Mouse (Mus musculus) heart, embryonic 12.5 days (tissue): ENCODE data around the gene Spop. TPM values are rescaled to one million over a fixed set of nuclear protein-coding genes. Genes with fewer than 3 reads are reported as not detected.
"Not testable (repeated sequence)": the region's sequence is repeated elsewhere in the genome, so short reads cannot be mapped to it uniquely, and the experiment has no call there.

Source experiments
- ATAC-seq: fragments of 200-750 bp; cut with Nextera tagmentation; 2 replicates; pipeline ENCODE4 v1.8.0; 2017; ENCODE audit warnings: moderate TSS enrichment, moderate library complexity; ENCODE audit not compliant: insufficient number of reproducible peaks, low FRiP score
- H3K27ac ChIP-seq: fragments of 300-500 bp; sonication (generic); 2 replicates; pipeline ENCODE4 v1.5.1; 2016; ENCODE audit warnings: mild to moderate bottlenecking, moderate library complexity; ENCODE audit not compliant: poor library complexity, severe bottlenecking
- H3K27me3 ChIP-seq: fragments of 300-500 bp; sonication (generic); replicated peaks from 2 replicates; pipeline ENCODE4 v1.6.1; 2016; ENCODE audit warnings: mild to moderate bottlenecking, moderate library complexity
- H3K36me3 ChIP-seq: fragments of 300-500 bp; sonication (generic); 2 replicates; pipeline ENCODE4 v1.6.1; 2016; ENCODE audit warnings: mild to moderate bottlenecking, moderate library complexity
- H3K4me1 ChIP-seq: fragments of 300-500 bp; sonication (generic); replicated peaks from 2 replicates; pipeline ENCODE4 v1.6.1; 2016; ENCODE audit warnings: mild to moderate bottlenecking
- H3K4me2 ChIP-seq: fragments of 300-500 bp; sonication (generic); 2 replicates; pipeline ENCODE4 v1.6.1; 2016; ENCODE audit warnings: mild to moderate bottlenecking, moderate library complexity
- H3K4me3 ChIP-seq: fragments of 300-500 bp; sonication (generic); 2 replicates; pipeline ENCODE4 v1.5.1; 2016; ENCODE audit warnings: mild to moderate bottlenecking
- H3K9ac ChIP-seq: fragments of 300-500 bp; sonication (generic); 2 replicates; pipeline ENCODE4 v1.6.1; 2016; ENCODE audit warnings: mild to moderate bottlenecking, moderate library complexity
- H3K9me3 ChIP-seq: fragments of 300-500 bp; sonication (generic); replicated peaks from 2 replicates; pipeline ENCODE4 v1.6.1; 2016; ENCODE audit warnings: mild to moderate bottlenecking, moderate library complexity
- WGBS: fragments of 180-500 bp; shearing (Covaris S2); methylation state at CpG from one replicate; pipeline ENCODE4 v1.1.7; 2016; 5-methylcytosine and 5-hydroxymethylcytosine counted together
- polyA plus RNA-seq: library from polyadenylated mRNA; unstranded; fragments of >200 nt; fragmentation: Nextera tagmentation; extraction: Ambion mirVana; gene quantifications from 2 replicates; pipeline ENCODE4 v1.2.1, GENCODE M21; 2016

Gene Spop
- polyA plus RNA-seq, 1 experiment from 2014 or later: 115 TPM

DNA sequence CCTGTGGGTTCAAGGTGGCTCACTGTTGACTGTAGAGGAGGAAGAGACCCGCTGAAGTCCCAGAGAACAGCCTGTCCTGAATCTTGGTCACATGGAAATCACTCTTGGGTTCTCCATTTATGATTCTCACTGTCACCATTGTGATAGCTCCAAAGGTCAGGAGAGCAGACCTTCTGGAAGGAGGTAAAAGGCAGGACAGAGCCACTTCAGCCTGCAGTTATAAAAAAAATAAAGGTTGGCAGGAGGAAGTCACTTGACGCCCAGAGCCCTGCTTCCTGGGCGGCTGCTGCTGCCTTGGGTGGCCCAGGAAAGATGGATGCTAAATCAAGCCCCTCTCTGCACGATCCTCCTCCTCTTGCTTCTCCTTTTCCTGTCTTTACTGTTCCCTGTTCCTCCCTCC is 86.5 kb downstream of the Spop start:
- no peak for ATAC-seq
- Histone ChIP-seq H3K9me3 (no peaks in the 10 kb centered on the region), H3K36me3 (peaks cover 22% of the 10 kb centered on the region), H3K27ac (no peak overlapping the region), H3K9ac (no peak overlapping the region), H3K4me1 (peaks cover 9% of the 10 kb centered on the region), H3K4me2 (no peak overlapping the region), H3K4me3 (no peak overlapping the region), H3K27me3 (no peaks in the 10 kb centered on the region)
- WGBS: 50% methylated on average over 4 of the region's 4 CpGs

DNA sequence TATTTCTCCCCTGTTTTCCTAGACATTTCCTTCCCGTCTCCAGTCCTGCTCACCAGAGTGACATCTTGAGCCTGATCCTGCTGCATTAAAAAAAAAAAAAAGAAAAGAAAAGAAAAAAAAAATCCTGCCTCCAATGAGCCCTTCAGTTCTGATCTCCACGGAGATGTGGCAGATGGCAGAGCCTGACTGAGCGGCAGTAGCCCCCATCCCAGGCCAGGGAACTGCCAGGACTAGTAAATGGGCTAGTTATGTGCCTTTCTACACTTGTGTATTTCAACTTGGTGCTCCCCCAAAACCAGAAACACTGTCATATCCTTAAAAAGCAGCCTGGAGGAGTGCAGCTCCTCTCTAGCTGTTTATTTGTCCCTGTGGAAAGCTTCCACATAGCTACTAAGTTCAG is 87.0 kb downstream of the Spop start:
- peaks cover 18% of the 10 kb centered on the region for H3K36me3 ChIP-seq
- no peak overlapping the region for H3K4me2 ChIP-seq
- H3K9ac ChIP-seq: no peak overlapping the region
- H3K9me3 ChIP-seq: no peaks in the 10 kb centered on the region
- WGBS: 47% methylated on average over 3 of the region's 3 CpGs
- no peak overlapping the region for H3K4me3 ChIP-seq
- no peaks in the 10 kb centered on the region for H3K27me3 ChIP-seq
- no peak for ATAC-seq
- no peak overlapping the region for H3K27ac ChIP-seq
- H3K4me1 ChIP-seq: peaks cover 9% of the 10 kb centered on the region

DNA sequence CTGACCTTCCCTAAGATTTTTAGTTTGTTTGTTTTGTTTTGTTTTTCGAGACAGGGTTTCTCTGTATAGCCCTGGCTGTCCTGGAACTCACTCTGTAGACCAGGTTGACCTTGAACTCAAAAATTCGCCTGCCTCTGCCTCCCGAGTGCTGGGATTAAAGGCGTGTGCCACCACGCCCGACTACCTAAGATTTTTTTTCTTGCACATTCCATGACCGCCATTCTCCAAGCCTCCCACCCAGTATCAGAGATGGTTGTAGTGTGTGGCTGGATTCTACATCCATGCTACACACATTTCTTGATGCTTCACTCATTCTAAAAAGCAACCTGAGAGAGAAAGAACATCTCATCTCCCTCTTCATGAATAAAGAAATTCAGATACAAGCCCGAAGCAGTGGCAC is 87.9 kb downstream of the Spop start:
- not testable (repeated sequence) for H3K4me3 ChIP-seq, H3K27ac ChIP-seq, H3K4me2 ChIP-seq, H3K9me3 ChIP-seq, ATAC-seq, H3K4me1 ChIP-seq, H3K27me3 ChIP-seq, H3K9ac ChIP-seq
- peaks cover 15% of the 10 kb centered on the region for H3K36me3 ChIP-seq
- WGBS: 79% methylated on average over 8 of the region's 8 CpGs

DNA sequence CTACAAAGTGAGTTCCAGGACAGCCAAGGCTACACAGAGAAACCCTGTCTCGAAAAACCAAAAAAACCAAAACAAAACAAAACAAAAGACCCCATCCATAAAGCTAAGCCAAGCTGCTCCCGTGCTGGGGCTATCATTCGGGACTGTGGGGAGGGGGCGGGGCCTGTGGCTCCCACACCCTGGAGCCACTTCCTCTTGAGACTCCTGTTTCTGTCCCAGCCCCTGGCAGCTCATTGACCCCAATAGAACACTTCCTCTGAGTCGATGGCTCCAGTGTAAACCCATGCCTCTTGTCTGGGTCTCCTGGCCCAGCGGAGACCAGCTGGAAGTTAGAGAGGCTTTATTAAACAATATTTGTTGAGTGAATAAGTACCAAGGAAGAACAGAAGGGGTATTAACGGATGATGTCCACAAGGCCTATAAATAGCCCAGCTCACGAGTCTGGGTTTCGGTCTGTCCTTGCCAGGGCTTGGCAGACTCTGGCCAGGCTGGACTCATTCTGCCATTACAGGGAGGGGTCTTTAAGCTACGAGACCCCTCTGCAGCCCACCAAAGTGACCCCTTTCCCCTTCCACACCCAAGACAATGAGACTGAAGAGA is 89.8 kb downstream of the Spop start:
- no peak overlapping the region for H3K27ac ChIP-seq
- H3K9me3 ChIP-seq: no peaks in the 10 kb centered on the region
- WGBS: 40% methylated on average over 10 of the region's 10 CpGs
- peaks cover 5% of the 10 kb centered on the region; the same call in 1 of the 2 replicates for H3K36me3 ChIP-seq
- peak; percentile 34; the same call in 1 of the 2 replicates for ATAC-seq
- H3K9ac ChIP-seq: no peak overlapping the region
- H3K4me1 ChIP-seq: peaks cover 14% of the 10 kb centered on the region
- H3K27me3 ChIP-seq: peaks cover 18% of the 10 kb centered on the region
- no peak overlapping the region for H3K4me3 ChIP-seq
- H3K4me2 ChIP-seq: no peak overlapping the region

DNA sequence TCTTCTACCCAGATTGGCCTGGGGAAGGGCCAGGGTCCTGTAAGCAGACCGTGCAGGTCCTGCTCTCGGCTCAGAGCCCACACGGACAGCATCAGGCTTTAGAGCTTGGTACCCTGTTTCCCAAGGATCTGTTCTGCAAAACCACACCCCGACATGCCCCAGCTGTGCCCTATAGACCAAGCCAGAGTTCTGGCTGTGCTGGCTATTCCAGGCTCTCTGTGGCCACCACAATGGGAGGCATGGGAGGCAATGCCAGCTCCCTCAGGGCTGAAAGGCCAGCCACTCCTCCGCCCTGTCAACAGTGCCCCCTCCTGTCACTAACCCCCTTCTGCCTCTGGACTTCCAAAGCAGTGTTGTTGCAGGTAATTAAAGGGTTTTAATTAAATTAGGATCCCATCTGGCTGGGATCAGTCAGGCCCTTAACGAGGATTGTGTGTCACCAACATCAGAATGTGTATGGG is 90.4 kb downstream of the Spop start:
- Histone ChIP-seq H3K9me3 (no peaks in the 10 kb centered on the region), H3K27ac (no peak overlapping the region), H3K27me3 (peaks cover 22% of the 10 kb centered on the region), H3K9ac (0 out of 2 replicates have a peak overlapping the region, but pooled peaks have one; percentile 6), H3K4me1 (peaks cover 14% of the 10 kb centered on the region), H3K36me3 (peaks cover 1% of the 10 kb centered on the region; the same call in 1 of the 2 replicates), H3K4me2 (no peak overlapping the region), H3K4me3 (no peak overlapping the region)
- no peak for ATAC-seq
- 72% methylated on average over 6 of the region's 6 CpGs for WGBS

DNA sequence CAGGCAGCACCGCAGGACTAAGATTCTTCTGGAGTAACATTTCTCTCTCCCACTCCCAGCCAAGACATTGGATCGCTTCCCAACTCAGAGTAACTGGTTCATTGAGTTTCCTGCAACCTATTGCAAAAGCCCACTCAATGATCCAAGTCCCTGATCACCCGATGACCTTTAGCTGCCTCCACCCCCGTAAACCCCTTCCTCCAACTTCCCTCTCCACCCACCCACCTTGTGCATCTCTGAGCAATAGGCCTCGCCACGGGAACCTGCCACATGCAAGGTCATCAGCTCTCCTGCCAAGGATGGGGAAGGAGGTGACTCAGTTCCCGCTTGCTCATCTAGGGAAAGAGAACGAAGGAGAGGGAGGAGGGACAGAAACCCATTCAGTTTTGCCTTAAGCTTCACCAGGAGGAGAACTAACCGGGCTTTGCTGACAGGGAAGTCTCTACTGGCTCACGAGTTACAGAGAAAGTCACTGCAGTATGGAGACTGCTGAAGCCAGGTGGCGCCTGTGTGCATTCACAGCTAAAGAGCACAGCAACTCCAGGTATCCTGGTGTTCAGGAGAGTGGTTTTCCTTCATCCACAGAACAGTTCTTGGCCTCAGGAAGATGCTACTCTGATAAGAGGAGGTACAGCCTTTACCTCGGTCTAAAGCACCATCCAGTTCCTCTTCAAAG is 93.3 kb downstream of the Spop start:
- Histone ChIP-seq H3K9ac (no peak overlapping the region), H3K9me3 (no peaks in the 10 kb centered on the region), H3K4me1 (peaks cover 14% of the 10 kb centered on the region), H3K36me3 (no peaks in the 10 kb centered on the region), H3K4me3 (no peak overlapping the region), H3K27me3 (peaks cover 49% of the 10 kb centered on the region), H3K4me2 (no peak overlapping the region), H3K27ac (no peak overlapping the region)
- WGBS: 49% methylated on average over 12 of the region's 12 CpGs
- ATAC-seq: no peak

DNA sequence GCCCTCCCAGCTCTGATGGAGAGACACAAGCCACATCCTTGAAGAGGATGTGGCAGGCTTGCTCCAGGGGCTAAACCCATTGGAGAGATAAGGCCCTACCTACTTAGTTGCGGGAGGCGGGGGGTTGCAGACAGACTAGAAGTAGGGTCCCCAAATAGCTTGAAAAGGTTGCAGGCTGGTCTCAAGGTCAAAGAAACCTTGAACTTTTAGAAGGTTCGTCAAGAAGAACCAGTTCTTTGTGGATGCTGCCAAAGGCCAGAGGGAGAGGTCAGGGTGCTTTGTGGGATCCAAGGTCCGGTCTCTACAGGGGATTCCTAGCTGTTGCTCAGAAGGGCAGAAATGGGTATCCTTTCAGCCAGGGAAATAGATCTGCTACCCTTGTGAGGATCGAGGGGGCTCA is 93.9 kb downstream of the Spop start:
- H3K9me3 ChIP-seq: no peaks in the 10 kb centered on the region
- H3K4me1 ChIP-seq: peaks cover 14% of the 10 kb centered on the region
- H3K27ac ChIP-seq: no peak overlapping the region
- no peaks in the 10 kb centered on the region for H3K36me3 ChIP-seq
- WGBS: 62% methylated on average over 5 of the region's 5 CpGs
- no peak overlapping the region for H3K4me2 ChIP-seq
- no peak overlapping the region for H3K4me3 ChIP-seq
- H3K27me3 ChIP-seq: peaks cover 56% of the 10 kb centered on the region
- ATAC-seq: no peak
- no peak overlapping the region for H3K9ac ChIP-seq

DNA sequence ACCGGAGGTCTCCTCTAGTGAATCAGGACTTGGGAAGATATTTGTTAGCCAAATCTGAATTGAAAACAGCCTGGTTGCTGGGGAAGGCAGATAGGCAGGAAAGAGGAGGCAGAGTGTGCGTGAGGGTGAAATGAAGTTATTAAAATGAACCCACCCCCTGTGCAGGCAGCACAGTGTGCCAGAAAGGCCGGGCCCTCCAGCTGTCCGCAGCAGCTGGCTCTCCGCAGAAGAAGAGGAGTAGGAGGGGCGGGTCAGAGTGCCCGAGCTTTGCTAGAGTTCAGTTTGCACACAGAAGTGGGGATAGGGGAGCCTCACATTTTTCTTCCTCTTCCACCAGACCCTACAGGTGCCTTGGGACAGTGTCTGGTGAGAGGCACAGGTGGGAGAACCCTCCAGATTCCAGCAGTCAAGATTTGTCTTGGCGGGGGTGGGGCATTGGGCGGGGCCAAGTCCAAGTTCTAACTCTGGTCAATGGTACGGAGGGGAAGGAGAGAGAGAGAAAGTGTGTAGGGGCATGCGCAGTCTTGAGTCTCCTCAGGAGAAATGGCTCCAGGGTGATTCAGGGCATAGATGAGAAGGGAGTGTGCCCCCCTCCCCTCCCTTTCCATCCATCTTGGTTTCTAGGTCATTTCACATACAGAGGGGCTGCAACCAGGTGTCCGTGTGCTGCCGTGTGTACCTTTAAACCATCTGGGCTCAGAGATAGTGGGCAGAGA is 94.5 kb downstream of the Spop start:
- WGBS: 51% methylated on average over 13 of the region's 13 CpGs
- Histone ChIP-seq H3K36me3 (no peaks in the 10 kb centered on the region), H3K9ac (no peak overlapping the region), H3K4me3 (no peak overlapping the region), H3K4me2 (no peak overlapping the region), H3K27ac (no peak overlapping the region), H3K4me1 (peaks cover 15% of the 10 kb centered on the region), H3K27me3 (peaks cover 61% of the 10 kb centered on the region), H3K9me3 (no peaks in the 10 kb centered on the region)
- ATAC-seq: no peak

DNA sequence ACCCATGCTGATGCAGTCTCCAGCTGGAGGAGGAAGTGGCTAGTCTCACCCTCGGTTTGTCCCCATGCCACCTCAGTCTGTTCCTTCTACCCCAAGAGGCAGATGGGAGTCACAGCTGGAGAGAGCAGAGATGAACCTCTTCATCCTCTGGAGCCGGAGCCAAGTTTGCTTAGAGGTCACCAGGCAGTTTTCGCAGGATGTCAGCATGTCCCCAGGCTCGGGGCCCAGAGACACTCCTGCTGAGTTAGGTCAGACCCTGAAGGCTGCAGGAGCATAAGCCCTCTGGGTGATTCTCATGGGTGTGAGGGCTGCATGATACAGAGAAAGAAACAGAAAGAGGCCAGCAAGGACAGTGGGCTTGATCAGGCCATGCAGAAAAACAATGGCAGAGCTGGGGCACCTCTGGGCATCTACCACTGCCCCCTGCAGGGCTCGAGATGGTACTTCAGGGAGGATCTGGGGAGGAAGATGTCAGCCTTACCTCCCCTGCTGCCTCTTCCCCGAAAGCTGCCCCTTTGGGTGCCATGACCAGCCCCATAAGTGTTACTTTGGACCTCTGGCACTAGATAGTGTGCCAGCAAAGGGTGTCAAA is 95.3 kb downstream of the Spop start:
- ATAC-seq: no peak
- Histone ChIP-seq H3K4me1 (peaks cover 17% of the 10 kb centered on the region; the same call in 1 of the 2 replicates), H3K4me3 (no peak overlapping the region), H3K9ac (no peak overlapping the region), H3K4me2 (no peak overlapping the region), H3K36me3 (no peaks in the 10 kb centered on the region), H3K27me3 (peaks cover 70% of the 10 kb centered on the region), H3K9me3 (no peaks in the 10 kb centered on the region), H3K27ac (no peak overlapping the region)
- WGBS: 70% methylated on average over 6 of the region's 6 CpGs

DNA sequence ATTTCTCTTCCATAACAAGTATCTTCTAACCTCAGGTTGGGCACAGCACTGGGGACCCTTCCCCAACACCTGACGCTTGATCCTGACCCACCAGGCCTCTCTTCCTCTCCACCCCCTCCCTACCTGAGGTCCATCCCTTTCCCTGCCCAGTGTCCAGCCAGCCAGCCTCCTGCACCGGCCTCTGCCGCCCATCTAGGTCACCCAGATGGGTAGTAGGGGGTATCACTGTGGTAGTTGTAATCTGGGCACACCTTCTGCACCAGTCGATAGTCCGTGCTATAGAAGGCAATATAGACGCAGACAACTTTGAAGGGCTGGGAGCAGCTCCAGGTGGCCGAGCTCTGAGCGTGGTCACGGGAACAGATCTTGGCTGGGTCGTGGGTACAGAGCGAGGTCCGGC is 96.8 kb downstream of the Spop start:
- H3K36me3 ChIP-seq: no peaks in the 10 kb centered on the region
- H3K9me3 ChIP-seq: no peaks in the 10 kb centered on the region
- no peak for ATAC-seq
- H3K27me3 ChIP-seq: peaks cover 84% of the 10 kb centered on the region
- H3K4me1 ChIP-seq: peaks cover 17% of the 10 kb centered on the region; the same call in 1 of the 2 replicates
- H3K27ac ChIP-seq: no peak overlapping the region
- no peak overlapping the region for H3K9ac ChIP-seq
- H3K4me3 ChIP-seq: no peak overlapping the region
- H3K4me2 ChIP-seq: no peak overlapping the region
- WGBS: 83% methylated on average over 12 of the region's 12 CpGs

DNA sequence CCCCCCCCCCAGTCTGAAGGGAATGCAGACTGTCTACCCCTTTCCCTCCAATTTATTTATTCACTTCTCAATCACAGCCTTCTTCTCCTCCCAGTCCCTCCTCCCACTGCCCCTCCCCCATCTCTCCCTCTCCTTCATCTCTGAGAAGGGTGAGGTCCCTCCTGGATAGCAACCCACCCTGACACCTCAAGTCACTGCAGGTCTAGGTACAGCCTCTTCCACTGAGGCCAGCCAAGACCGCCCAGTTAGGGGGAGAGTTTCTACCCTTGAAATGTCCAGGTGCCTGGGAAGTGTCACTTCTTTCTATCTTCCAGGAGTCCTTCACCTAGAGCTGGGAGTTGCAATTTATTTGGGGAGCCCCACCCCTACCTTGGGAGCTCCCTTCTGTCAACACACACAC is 98.0 kb downstream of the Spop start:
- no peak for ATAC-seq
- Histone ChIP-seq H3K9me3 (no peaks in the 10 kb centered on the region), H3K9ac (no peak overlapping the region), H3K27me3 (peaks cover 93% of the 10 kb centered on the region), H3K27ac (no peak overlapping the region), H3K4me1 (peaks cover 26% of the 10 kb centered on the region; the same call in 1 of the 2 replicates), H3K36me3 (no peaks in the 10 kb centered on the region), H3K4me2 (no peak overlapping the region), H3K4me3 (no peak overlapping the region)
- 74% methylated on average over 1 of the region's 1 CpGs for WGBS
